Mouse (Mus musculus) ES-E14 (cell line): ENCODE data around the gene Magi1. TPM values are rescaled to one million over a fixed set of nuclear protein-coding genes. Genes with fewer than 3 reads are reported as not detected.

Experiments
- DNase-seq: peaks from one replicate; pipeline ENCODE4 v3.0.0-alpha.2; 2013; ENCODE audit warnings: low read depth, low spot score
- H3K27ac ChIP-seq: 2 replicates; pipeline ENCODE4 v1.5.1; 2012; ENCODE audit warnings: low read depth, mild to moderate bottlenecking, low read length, moderate library complexity, mixed read lengths; ENCODE audit not compliant: poor library complexity, insufficient read depth, severe bottlenecking
- H3K36me3 ChIP-seq: 2 replicates; pipeline ENCODE4 v1.6.1; 2012; ENCODE audit warnings: mild to moderate bottlenecking, low read length, moderate library complexity, mixed read lengths; ENCODE audit not compliant: control insufficient read depth, poor library complexity, insufficient read depth, severe bottlenecking
- H3K4me1 ChIP-seq, 2 experiments: fragments of 150-350 bp in 1 of 2; sonication (generic) in 1 of 2; 2 replicates each; pipeline ENCODE4 v1.6.1; 2012; ENCODE audit warnings: low read length in 2 of 2, mild to moderate bottlenecking in 1 of 2, mixed read lengths in 1 of 2; ENCODE audit not compliant: control insufficient read depth in 2 of 2, insufficient read depth in 2 of 2, poor library complexity in 1 of 2
- H3K4me3 ChIP-seq, 2 experiments: fragments of 150-350 bp in 1 of 2; sonication (generic) in 1 of 2; 2 replicates each; pipeline ENCODE4 v1.5.1; 2012; ENCODE audit warnings: low read length in 2 of 2, low read depth in 1 of 2, mild to moderate bottlenecking in 1 of 2, mixed read lengths in 1 of 2; ENCODE audit not compliant: insufficient read depth in 1 of 2, poor library complexity in 1 of 2, severe bottlenecking in 1 of 2
- H3K9ac ChIP-seq: 2 replicates; pipeline ENCODE4 v1.6.1; 2012; ENCODE audit warnings: low read depth, mild to moderate bottlenecking, low read length, mixed read lengths; ENCODE audit not compliant: poor library complexity, insufficient read depth, severe bottlenecking
- H3K9me3 ChIP-seq: fragments of 150-350 bp; sonication (generic); 2 replicates; pipeline ENCODE4 v1.6.1; 2012; ENCODE audit warnings: low read depth, mild to moderate bottlenecking, low read length; ENCODE audit not compliant: control insufficient read depth, insufficient read depth
- CHD2 ChIP-seq: IDR thresholded peaks from 2 replicates; pipeline ENCODE4 v1.6.1; 2014; ENCODE audit warnings: mild to moderate bottlenecking, low read depth, low read length, inconsistent platforms
- HCFC1 ChIP-seq: IDR thresholded peaks from 2 replicates; pipeline ENCODE4 v1.6.1; 2012; ENCODE audit warnings: low read length, inconsistent platforms, borderline replicate concordance; ENCODE audit not compliant: insufficient read depth
- MAFK ChIP-seq: IDR thresholded peaks from 2 replicates; pipeline ENCODE4 v1.6.1; 2014; ENCODE audit warnings: mild to moderate bottlenecking, low read depth, low read length, inconsistent platforms; ENCODE audit not compliant: insufficient read depth
- ZC3H11A ChIP-seq: IDR thresholded peaks from 2 replicates; pipeline ENCODE4 v1.6.1; 2012; ENCODE audit warnings: low read depth, mild to moderate bottlenecking, inconsistent platforms, low read length, borderline replicate concordance
- ZNF384 ChIP-seq: IDR thresholded peaks from 2 replicates; pipeline ENCODE4 v1.6.1; 2012; ENCODE audit warnings: low read depth, low read length, inconsistent platforms
- in situ Hi-C, 2 experiments: fragments of 600-800 bp; cut with MboI; formaldehyde crosslinking; loops; one replicate each; pipeline ENCODE4 v1.15.1; 2025; ENCODE audit warnings: low sequenced_read_pairs in 2 of 2, inconsistent platforms in 1 of 2; ENCODE audit not compliant: unreplicated experiment in 2 of 2
- total RNA-seq: library from RNA; depleted of rRNA; stranded (reverse); fragments of 300-350 nt; gene quantifications from 2 replicates; pipeline ENCODE4 v1.2.3, GENCODE M21; 2012

Gene Magi1
- total RNA-seq, 1 experiment: 14.6 TPM

GRCm38 (mm10) chr6:94303512-94303911, 19.8 kb upstream of the Magi1 start:
- no peaks in the 10 kb centered on the region for H3K9me3 ChIP-seq
- H3K4me1 ChIP-seq: peaks cover 0 to 2% of the 10 kb centered on the region in 2 experiments; a peak in 1 of 4 replicates
- H3K4me3 ChIP-seq: no peak overlapping the region
- in situ Hi-C loops: no loop called here
- TF ChIP-seq ZC3H11A (no peak), ZNF384 (no peak), MAFK (no peak), CHD2 (no peak), HCFC1 (no peak)
- DNase-seq: no peak
- H3K27ac ChIP-seq: no peak overlapping the region
- no peak overlapping the region for H3K9ac ChIP-seq
- H3K36me3 ChIP-seq: no peaks in the 10 kb centered on the region

GRCm38 (mm10) chr6:94301804-94302203, 18.1 kb upstream of the Magi1 start:
- Histone ChIP-seq H3K36me3 (no peaks in the 10 kb centered on the region), H3K9ac (no peak overlapping the region), H3K4me3 (no peak overlapping the region), H3K27ac (no peak overlapping the region), H3K9me3 (no peaks in the 10 kb centered on the region), H3K4me1 (no peaks in the 10 kb centered on the region)
- TF ChIP-seq MAFK (no peak), ZC3H11A (no peak), ZNF384 (no peak), CHD2 (no peak), HCFC1 (no peak)
- no peak for DNase-seq
- in situ Hi-C loops: no loop called here

- no peak for DNase-seq
- Histone ChIP-seq H3K27ac (no peak overlapping the region), H3K36me3 (no peaks in the 10 kb centered on the region), H3K9ac (no peak overlapping the region), H3K9me3 (no peaks in the 10 kb centered on the region), H3K4me3 (no peak overlapping the region), H3K4me1 (no peaks in the 10 kb centered on the region)
- no peak for TF ChIP-seq ZNF384
- TF ChIP-seq ZC3H11A: no peak
- no peak for TF ChIP-seq MAFK
- no peak for TF ChIP-seq CHD2
- no peak for TF ChIP-seq HCFC1
- in situ Hi-C loops: no loop called here
Measured at GRCm38 (mm10) chr6:94300562-94300961, 16.8 kb upstream of the Magi1 start.

GRCm38 (mm10) chr6:94287387-94287786, 3.7 kb upstream of the Magi1 start:
- no peak for DNase-seq
- in situ Hi-C loops: no loop called here
- no peak overlapping the region for H3K27ac ChIP-seq
- no peaks in the 10 kb centered on the region for H3K9me3 ChIP-seq
- H3K4me3 ChIP-seq: no peak overlapping the region
- no peaks in the 10 kb centered on the region; a peak in 1 of 4 replicates for H3K4me1 ChIP-seq
- no peak overlapping the region for H3K9ac ChIP-seq
- TF ChIP-seq ZNF384: no peak
- 0 out of 2 replicates have a peak, but pooled peaks have one; percentile 41 for TF ChIP-seq ZC3H11A
- H3K36me3 ChIP-seq: no peaks in the 10 kb centered on the region

GRCm38 (mm10) chr6:94286555-94286954, 2.8 kb upstream of the Magi1 start:
- Histone ChIP-seq H3K9ac (no peak overlapping the region), H3K36me3 (no peaks in the 10 kb centered on the region), H3K4me3 (no peak overlapping the region), H3K4me1 (no peaks in the 10 kb centered on the region; a peak in 1 of 4 replicates), H3K9me3 (no peaks in the 10 kb centered on the region), H3K27ac (no peak overlapping the region)
- in situ Hi-C loops: no loop called here
- no peak for DNase-seq
- TF ChIP-seq HCFC1 (no peak), ZC3H11A (no peak), CHD2 (no peak), MAFK (no peak), ZNF384 (no peak)
